Mouse (Mus musculus) WW6 (cell line): ENCODE data around the gene Oxnad1.
A peak's percentile ranks its signal among the peaks of the same experiment; 100 is the strongest.
"Not testable (repeated sequence)": the region's sequence is repeated elsewhere in the genome, so short reads cannot be mapped to it uniquely, and the experiment has no call there.

Source experiments
- DNase-seq: peaks from one replicate; pipeline ENCODE4 v3.0.0-alpha.2; 2013; ENCODE audit warnings: low read depth, low spot score

Gene Oxnad1

DNA sequence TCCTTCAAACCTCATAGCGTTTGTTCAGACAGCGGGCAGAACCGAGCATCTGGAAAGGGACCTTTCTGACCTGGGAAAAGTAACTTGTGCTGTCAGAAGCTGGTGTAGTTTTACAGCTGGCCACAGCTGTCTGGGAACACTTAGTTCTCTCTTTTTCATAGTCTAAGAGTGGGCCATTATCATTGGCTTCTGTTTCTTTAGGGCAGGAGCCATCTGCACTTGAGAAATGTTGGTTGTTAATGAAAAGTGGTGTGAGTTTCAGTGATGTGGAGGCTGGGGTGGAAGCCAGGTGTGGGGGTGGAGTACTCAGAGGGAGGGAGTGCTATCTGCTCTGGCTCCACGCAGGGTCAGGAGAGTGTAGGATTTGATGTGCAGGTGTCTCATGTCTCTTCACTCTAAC is 6.0 kb downstream of the Oxnad1 start:
- DNase-seq, result no peak

GRCm38 (mm10) chr14:32091704-32092103 is 6.5 kb downstream of the Oxnad1 start:
- DNase-seq, result no peak

DNA sequence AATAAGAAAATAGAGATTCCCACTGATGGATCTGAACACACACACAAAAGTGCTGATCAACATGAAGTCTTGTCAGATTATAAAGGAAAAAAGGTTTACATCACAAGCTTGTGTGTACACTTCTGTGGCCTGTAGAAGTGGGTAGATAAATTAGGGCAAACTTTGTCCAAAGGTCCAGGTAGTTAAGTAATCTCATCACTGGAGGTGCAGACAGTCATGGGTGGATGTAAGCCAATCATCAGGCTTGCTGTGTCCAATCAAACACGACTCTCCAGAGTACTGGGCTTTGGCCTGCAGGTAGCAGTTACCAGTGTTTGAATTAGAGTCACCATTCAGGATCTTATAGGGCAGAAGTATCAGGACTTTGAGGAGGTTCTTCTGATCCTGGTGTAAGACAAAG is 7.8 kb downstream of the Oxnad1 start:
- no peak for DNase-seq

DNA sequence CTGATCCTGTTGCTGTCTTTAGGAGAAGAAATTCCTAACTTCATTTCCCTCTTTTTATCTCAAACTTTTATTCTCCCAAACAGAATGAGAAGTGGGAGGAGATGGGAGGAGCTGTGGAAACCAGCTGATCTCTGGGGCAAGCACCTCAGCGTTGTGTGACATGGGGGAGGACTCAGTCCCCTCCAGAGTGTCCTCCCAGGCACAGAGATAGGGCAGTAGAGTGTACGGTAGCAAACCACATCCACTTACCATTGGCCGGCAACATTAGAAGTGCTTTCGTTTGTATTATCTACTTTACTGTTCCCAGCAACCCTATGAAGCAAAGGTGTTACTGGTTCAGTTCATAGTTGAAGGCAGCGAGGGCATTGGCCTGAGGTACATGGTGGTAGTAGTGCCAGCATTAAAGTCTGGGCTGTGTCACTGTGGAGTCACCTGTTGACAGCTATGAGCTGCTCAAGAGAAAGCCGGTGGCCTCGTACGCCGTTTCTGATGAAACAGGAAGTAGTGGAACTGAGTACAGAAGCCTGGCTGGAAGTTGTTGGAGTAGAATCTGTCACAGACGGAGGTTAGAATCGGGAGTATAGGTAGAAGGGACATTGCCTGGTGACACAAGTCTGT is 8.4 kb downstream of the Oxnad1 start:
- DNase-seq, result no peak

DNA sequence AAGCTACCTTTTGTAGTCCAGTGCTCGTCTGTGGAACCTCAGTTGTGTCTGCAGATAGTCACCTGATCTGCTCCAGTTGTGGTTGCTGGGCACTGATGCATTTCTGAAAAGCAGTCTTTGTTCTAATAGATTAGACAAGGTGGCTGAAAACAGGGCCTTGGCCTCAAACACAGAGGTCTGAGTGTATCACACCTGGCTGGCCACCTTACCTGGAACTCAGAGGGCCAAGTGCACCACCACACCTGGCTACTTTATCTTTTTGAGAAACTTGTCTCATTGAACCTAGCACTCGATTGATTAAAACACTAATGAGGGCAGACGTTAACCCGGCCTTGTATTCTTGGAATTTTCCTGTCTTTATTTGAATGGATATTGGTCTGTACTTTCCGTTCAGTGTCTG is 10.5 kb downstream of the Oxnad1 start:
- no peak for DNase-seq

DNA sequence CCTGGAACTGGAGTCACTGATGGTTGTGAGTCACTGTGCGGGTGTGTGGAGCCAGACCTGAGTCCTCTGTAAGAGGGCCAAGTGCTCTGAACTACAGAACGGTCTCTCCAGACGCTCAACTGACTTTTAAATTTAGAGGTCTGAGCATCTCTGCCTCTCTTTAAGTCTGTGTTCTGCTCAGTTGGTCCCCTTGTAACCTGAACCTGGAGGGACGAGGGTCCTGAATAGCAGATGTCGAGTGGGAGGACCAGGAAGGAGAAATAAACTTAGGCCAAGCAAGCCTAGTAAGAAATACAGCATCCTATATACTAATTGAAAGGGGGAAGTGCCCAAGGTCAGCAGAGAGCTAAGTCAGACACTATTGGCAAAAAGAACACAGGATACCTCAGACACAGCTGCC is 11.6 kb downstream of the Oxnad1 start:
- DNase-seq, result no peak

DNA sequence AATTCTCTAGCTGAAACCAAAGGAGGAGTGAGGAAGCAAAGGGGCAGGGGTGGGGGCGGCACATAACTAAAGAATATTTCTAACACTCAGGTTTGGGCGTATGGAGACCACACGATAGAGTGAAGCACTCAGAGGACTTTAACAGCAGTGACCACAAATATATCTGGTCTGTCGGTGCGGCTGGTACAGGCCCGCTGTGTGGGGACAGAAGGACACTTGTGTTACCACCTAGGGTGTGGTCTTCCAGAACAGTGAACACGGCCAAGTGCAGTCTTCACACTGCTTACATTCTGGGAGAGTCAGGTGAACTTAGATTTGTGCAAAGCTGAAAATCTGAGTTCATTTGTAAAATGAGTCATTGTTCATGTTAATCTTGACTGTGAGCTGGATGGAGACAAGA is 12.5 kb downstream of the Oxnad1 start:
- DNase-seq, result no peak

DNA sequence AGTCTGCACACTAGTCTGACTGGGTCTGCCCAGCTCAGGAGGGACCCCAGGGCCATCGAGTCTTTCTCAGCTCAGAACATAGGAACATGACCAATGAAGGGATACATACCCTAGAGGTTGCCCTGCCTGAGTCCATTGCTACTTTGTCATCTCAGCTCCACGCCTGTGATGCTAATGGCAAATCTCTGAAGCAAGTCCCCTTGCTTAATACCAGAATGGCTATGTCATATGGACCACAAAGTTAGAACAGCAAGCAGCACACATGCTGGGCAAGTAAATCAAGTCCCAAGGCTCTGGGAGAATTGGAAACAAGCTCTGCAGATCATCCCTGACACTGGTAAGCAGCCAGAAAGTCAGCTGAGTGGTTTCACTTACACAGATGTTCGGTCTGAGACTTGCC is 13.8 kb downstream of the Oxnad1 start:
- no peak for DNase-seq

DNA sequence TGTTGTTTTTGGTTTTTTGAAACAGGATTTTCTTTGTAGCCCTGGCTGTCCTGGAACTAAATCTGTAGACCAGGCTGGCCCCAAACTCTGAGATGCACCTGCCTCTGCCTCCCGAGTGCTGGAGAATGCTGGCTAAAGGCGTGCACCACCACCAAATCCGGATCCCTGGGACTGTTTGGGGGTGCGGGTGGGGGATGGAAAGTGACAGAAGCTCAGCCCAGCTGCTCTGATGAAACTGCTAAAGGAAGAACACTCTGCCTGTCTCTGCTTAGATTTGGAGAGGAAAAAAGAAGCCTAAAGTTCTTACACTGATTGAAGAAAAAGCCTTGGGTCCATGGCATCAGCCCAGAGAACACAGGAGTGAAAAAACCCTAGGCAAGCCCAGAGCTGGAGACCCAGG is 18.4 kb downstream of the Oxnad1 start:
- no peak for DNase-seq

GRCm38 (mm10) chr14:32105663-32106062 is 20.5 kb downstream of the Oxnad1 start:
- DNase-seq, result no peak

DNA sequence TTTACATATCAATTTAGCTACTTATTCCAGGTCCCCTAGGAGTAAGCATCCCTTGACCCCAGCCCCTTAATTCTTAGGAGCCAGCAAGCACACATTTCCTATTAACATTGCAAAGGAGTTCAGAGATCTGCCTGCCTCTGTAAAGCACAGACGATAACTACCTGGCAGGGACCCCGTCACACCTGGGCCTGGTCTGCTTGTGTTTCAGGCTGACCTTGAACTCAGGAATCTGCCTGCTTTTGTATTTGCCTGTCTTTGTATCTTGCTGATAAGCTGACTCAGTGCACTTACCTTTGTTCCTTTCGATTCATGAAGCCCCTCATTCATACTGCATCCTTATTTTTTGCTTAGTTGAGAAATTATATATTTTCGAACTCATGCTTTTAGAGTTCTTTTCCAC is 21.7 kb downstream of the Oxnad1 start:
- DNase-seq, result no peak

DNA sequence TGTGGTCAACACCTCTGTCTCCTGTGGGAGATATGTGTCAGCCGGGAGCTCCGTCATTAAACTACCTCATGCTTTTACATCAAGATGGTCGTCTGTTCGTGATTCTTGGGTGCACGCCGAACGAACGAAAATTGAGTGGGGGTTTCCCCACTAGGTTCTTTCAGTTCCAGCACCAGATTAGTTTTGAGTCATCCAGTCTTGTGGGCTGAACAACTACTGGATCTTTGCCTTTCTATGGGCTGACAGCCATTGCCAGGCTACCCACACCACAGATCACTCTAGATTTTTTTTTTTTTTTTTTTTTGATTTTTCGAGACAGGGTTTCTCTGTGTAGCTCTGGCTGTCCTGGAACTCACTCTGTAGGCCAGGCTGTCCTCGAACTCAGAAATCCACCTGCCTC is 26.9 kb downstream of the Oxnad1 start:
- DNase-seq, result not testable (repeated sequence)

GRCm38 (mm10) chr14:32120940-32121919 is 36.1 kb downstream of the Oxnad1 start:
- DNase-seq, result no peak

DNA sequence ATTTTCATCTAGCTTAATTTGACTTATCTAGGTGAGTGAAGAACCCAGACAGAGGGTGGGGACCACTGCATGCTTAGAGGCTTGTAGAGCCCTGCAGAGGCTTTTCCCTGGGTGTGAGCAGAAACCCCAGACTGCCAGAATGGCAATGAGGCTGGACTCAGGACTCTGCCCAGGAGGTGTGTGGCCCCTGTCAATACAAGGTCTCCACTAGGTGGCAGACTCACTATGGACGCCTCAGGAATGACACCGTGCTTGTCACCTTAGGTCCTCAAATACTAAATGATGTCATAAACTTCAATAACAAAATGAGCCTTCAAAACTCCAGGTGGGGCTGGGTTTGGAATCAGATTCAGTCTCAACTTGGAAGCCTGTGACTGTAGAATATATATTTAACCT is 36.7 kb downstream of the Oxnad1 start:
- peak; percentile 60 for DNase-seq

DNA sequence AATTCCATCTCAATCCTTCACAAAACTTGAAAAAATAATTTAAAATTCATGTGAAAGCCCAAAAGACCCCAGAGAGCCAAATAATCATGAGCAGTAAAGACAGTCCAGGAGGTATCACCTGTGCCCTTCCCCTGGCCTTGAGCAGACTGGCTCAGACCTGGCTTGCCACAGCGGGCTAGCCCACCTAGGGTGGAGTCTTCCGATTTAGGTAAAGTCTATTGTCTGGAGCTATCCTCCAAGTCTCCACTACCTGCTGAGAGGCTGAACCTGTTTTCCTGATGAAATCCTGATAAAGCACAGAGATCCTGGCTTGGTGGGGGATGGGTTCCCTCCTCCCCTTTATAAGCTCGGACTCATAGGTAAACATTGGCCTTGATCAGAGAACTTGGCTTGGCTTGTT is 39.1 kb downstream of the Oxnad1 start:
- peak; percentile 63 for DNase-seq

DNA sequence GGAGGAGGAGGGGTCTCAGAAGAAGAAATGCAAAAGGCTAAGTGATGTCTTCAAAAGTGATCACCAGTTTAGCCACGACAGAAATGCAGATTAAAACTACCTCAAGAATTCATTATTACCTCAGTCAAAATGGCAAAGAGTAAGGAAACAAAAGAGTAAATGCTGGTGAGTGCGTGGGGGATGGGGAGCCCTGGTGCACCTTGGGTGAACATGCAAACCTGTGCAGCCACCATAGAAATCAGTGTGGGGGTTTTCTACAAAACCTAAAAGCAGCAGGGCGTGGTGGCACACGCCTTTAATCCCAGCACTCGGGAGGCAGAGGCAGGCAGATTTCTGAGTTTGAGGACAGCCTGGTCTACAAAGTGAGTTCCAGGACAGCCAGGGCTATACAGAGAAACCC is 40.1 kb downstream of the Oxnad1 start:
- DNase-seq, result not testable (repeated sequence)

- DNase-seq, result no peak
Observed at GRCm38 (mm10) chr14:32128409-32128808, 43.2 kb downstream of the Oxnad1 start.

DNA sequence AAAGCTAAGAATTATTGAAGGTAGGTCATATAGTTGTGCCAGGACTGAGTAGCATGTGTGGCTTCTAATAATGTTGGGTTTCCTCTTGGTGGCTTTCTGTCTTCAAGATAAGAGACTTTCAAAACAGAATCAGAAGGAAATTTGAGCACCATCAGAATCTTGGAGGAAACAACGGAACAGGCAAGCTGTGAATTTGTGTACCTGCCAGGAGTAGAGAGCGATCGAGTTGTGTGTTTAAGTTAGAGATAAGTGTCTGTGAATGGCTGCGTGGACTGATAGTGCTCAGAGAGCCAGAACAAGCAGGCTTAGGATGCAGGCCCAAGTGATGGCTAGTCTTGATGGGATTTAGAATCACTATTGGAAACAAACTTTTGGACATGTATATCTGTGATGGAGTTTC is 46.7 kb downstream of the Oxnad1 start:
- DNase-seq, result no peak

DNA sequence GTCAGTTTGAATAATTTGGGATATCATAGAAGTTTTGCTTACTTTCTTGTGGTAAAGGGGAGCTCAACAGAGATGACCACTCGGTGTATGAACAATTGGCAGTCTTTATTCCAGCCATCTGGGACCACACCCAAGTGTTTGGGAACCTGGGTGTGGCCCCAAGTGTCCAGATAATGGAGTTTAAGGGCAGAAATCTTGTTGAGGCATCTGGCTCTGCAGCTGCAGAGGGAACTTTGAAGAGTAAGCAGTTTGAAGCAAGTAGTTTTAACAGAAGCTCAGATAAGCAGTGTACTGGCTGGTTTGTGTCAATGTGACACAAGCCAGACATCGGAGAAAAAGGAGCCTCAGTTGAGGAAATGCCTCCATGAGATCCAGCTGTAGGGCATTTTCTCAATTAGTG is 49.1 kb downstream of the Oxnad1 start:
- no peak for DNase-seq

DNA sequence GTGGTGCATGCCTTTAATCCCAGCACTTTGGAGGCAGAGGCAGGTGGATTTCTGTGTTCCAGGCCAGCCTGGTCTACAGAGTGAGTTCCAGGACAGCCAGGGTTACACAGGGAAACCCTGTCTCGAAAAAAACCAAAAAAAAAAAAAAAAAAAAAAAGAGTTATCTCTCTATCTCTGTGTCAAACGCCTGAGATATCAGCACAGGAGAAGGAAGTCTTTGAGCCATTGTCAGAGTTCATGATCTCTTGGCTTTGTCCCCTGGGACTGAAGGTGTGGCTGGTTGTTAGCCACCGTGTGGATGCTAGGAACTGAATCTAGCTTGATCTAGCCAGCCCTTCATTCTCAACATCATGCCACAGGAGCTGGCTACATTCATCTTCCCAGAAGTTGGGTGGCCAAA is 51.3 kb downstream of the Oxnad1 start:
- not testable (repeated sequence) for DNase-seq

DNA sequence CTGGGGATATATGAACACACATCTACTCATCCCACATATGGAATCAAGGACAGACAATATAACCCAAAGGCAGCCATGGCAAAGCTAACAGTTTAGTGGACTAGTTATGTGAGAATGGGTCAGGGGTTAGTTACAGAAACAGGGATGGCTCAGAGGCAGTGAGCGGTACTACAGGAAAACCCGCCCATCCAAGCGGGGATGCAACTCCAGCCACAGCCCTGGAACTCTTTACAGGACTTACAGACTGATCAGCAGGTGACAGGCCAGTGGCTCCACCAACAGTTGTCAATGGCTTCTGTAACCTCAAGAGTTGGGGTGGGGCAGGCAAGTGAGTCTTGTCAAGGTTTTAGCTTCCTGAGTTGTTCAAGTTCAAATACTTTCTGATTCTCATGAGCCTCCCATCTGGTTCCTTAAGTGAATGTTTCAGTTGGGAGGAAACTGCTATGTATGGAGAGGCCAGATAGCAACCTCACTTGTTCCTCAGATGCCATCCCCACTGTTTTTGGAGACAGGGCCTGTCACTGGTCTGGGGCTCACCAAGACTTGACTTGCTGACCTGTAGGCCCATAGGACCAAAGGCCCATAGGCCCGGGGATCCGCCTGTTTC is 55.3 kb downstream of the Oxnad1 start:
- DNase-seq, result no peak

DNA sequence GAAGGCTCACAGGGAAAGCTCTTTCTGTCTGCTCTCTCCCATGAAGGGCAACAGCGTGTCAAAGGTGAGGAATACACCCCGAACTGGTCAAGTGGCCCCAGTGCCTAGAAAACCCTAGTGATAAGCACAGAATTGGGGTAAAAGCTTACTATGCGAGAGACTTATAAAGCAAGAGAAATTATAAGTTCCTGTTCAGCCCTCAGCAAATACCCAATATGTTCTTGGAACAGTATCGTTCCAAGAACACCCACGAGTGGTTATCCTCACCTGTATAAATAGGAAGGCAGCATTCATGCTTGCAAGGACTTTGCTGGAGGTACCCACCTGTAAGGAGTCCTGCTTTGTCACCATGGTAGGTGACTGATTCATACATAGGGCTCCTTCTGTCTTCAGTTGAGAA is 56.5 kb downstream of the Oxnad1 start, which contains the start of gene Msmb:
TSS of gene Msmb (plus strand) at position 301 of the 400 bp plus-strand sequence.
- DNase-seq, result no peak

DNA sequence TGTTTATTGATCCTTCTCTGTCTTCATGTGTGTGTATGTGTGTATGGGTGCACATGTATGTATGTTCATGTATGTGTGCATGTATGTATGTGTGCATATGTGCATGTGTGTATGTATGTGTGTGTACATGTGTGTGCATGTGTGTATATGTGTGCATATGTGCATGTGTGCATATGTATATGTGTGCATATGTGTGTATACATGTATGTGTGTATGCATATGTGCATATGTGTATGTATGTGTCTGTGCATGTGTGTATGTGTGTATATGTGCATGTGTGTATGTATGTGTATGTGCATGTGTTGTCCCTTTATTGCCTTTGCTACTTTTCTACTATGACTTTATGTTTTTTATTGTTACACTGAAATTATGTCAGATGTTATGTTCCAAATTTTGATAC is 59.6 kb downstream of the Oxnad1 start:
- no peak for DNase-seq
